Mouse (Mus musculus) cerebellum, adult 2 months (tissue): ENCODE results near the gene Smim8. TPM values are rescaled to one million over a fixed set of nuclear protein-coding genes. Genes with fewer than 3 reads are reported as not detected.
"Not testable (repeated sequence)": the region's sequence is repeated elsewhere in the genome, so short reads cannot be mapped to it uniquely, and the experiment has no call there.

ENCODE experiments used
- DNase-seq, 2 experiments: peaks; one replicate each; pipeline ENCODE4 v3.0.0; 2021
- H3K27ac ChIP-seq: fragments of 200-500 bp; 2 replicates; pipeline ENCODE4 v1.5.1; 2012; ENCODE audit warnings: low read length, control low read depth, inconsistent platforms; ENCODE audit not compliant: insufficient read depth
- H3K27me3 ChIP-seq: fragments of 200-500 bp; 2 replicates; pipeline ENCODE4 v1.6.1; 2012; ENCODE audit warnings: inconsistent platforms, mild to moderate bottlenecking, low read length, moderate library complexity; ENCODE audit not compliant: control insufficient read depth, insufficient read depth
- H3K4me1 ChIP-seq: fragments of 200-500 bp; 2 replicates; pipeline ENCODE4 v1.6.1; 2011; ENCODE audit warnings: low read length; ENCODE audit not compliant: control insufficient read depth, insufficient read depth
- H3K4me3 ChIP-seq: fragments of 200-500 bp; replicated peaks from 2 replicates; pipeline ENCODE3; 2011; ENCODE audit warnings: mild to moderate bottlenecking, low read depth, low read length, control low read depth; ENCODE audit not compliant: insufficient read depth
- CTCF ChIP-seq: fragments of 200-500 bp; IDR thresholded peaks from 2 replicates; pipeline ENCODE4 v1.5.1; 2011; ENCODE audit warnings: low read depth, mild to moderate bottlenecking, control low read depth, low read length, moderate library complexity, borderline replicate concordance; ENCODE audit not compliant: insufficient read depth
- POLR2A ChIP-seq: fragments of 200-500 bp; IDR thresholded peaks from 2 replicates; pipeline ENCODE4 v1.6.1; 2011; ENCODE audit warnings: low read length, control low read depth, borderline replicate concordance; ENCODE audit not compliant: insufficient read depth
- WGBS: fragments of 180-500 bp; shearing (Covaris S2); methylation state at CpG from one replicate; pipeline ENCODE4 v1.1.7; 2018; 5-methylcytosine and 5-hydroxymethylcytosine counted together
- polyA plus RNA-seq: library from polyadenylated mRNA; depleted of rRNA; stranded (reverse); fragments of >200 nt; gene quantifications from 2 replicates; pipeline ENCODE4 v1.2.3, GENCODE M21; 2012; rRNA removed

Gene Smim8
- polyA plus RNA-seq, 1 experiment: 25.0 TPM

GRCm38 (mm10) chr4:34733415-34733814, 44.8 kb downstream of the Smim8 start:
- not testable (repeated sequence) for H3K27ac ChIP-seq, H3K27me3 ChIP-seq, DNase-seq, H3K4me3 ChIP-seq, H3K4me1 ChIP-seq
- TF ChIP-seq CTCF: peak; percentile 4; the same call in 1 of the 2 replicates
- 37% methylated on average over 2 of the region's 2 CpGs for WGBS

DNA sequence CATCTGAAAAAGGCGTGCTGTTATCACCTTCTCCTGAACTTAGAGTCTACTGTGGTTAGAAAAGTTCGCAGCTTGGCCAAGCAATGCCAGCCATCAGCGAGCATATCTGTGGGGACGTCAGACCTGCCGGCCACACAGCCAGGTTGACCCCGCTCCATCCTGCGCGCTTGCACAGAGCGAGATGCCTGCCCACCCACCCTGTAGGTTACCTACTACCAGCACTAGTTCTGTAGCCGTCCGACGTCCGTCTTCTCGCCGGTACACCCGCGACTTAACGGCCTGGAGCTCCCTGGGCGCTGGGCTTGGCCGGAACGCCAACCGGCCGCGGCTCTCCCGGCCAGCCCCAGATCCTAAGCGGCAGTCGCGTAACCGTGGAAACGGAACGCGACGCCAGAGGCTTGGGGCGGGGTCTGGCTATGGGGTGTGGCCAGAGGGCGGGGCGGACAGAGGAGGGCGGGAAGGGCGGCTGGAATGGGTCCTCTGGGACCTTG, 48.3 kb downstream of the Smim8 start, which contains the start of gene Cfap206:
Cfap206 (minus strand) TSS at position 356 of the 491 bp plus-strand sequence.
- peak; percentile 52 to 64 for DNase-seq
- Histone ChIP-seq H3K27me3 (no peaks in the 10 kb centered on the region), H3K4me3 (peak within 1 kb of the TSS; percentile 56), H3K4me1 (no peaks in the 10 kb centered on the region), H3K27ac (no peak within 1 kb of the TSS)
- under 1% methylated on average over 38 of the region's 38 CpGs for WGBS
- TF ChIP-seq POLR2A: no peak

- 92% methylated on average over 3 of the region's 3 CpGs for WGBS
- not testable (repeated sequence) for H3K4me1 ChIP-seq, H3K27ac ChIP-seq, H3K27me3 ChIP-seq, DNase-seq, H3K4me3 ChIP-seq
These were observed 52.5 kb downstream of the Smim8 start for GRCm38 (mm10) chr4:34725710-34726109.

DNA sequence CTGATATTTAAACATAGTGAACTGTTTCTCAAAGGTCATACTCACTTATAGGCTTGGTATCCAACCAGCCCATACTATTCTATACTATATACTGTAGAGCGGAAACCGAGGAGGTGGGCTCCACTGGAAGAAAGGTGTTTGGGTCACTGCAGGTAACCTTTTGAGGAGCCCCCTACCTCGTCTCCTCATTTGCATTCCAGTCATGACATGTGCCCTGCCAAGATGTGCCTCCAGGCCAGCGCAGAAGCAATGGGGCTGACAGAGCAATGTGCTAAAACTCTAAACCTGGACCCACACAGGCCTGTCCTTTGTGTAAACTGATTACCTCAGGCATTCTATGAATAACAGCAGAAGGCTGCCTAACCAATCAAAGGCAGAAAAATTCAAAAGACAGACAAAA, 53.9 kb downstream of the Smim8 start:
- TF ChIP-seq CTCF (no peak), POLR2A (no peak)
- Histone ChIP-seq H3K27ac (no peak overlapping the region), H3K4me1 (no peaks in the 10 kb centered on the region), H3K4me3 (no peak overlapping the region), H3K27me3 (no peaks in the 10 kb centered on the region)
- WGBS: 54% methylated on average over 4 of the region's 4 CpGs
- DNase-seq: no peak

GRCm38 (mm10) chr4:34723186-34723585, 55.0 kb downstream of the Smim8 start:
- H3K27me3 ChIP-seq: no peaks in the 10 kb centered on the region
- WGBS: 64% methylated on average over 4 of the region's 4 CpGs
- TF ChIP-seq CTCF (no peak), POLR2A (no peak)

GRCm38 (mm10) chr4:34720127-34720895, 57.9 kb downstream of the Smim8 start:
- WGBS: 88% methylated on average over 7 of the region's 7 CpGs
- TF ChIP-seq POLR2A (no peak), CTCF (no peak)

More at GRCm38 (mm10) chr4:34723186-34723585, 55.0 kb downstream of the Smim8 start:
- no peak for DNase-seq
- H3K4me3 ChIP-seq: no peak overlapping the region
- no peaks in the 10 kb centered on the region for H3K4me1 ChIP-seq
- H3K27ac ChIP-seq: no peak overlapping the region

GRCm38 (mm10) chr4:34719421-34719820, 58.8 kb downstream of the Smim8 start:
- 97% methylated on average over 12 of the region's 12 CpGs for WGBS
- H3K27ac ChIP-seq: no peak overlapping the region
- no peak for DNase-seq
- TF ChIP-seq POLR2A: no peak
- no peak for TF ChIP-seq CTCF
- no peaks in the 10 kb centered on the region for H3K4me1 ChIP-seq
- H3K4me3 ChIP-seq: no peak overlapping the region
- no peaks in the 10 kb centered on the region for H3K27me3 ChIP-seq

More at GRCm38 (mm10) chr4:34720127-34720895, 57.9 kb downstream of the Smim8 start:
- H3K27me3 ChIP-seq: no peaks in the 10 kb centered on the region
- no peak overlapping the region for H3K27ac ChIP-seq
- no peaks in the 10 kb centered on the region for H3K4me1 ChIP-seq
- no peak for DNase-seq
- no peak overlapping the region for H3K4me3 ChIP-seq

Other genes with a start within 250 kb of the Smim8 start
- gene Akirin2, start 227.5 kb downstream of the Smim8 start, polyA plus RNA-seq: 67.1 and 72.2 TPM in 2 replicates
- 44.2 and 49.3 TPM in 2 replicates for gene Orc3, start 163.5 kb downstream of the Smim8 start, polyA plus RNA-seq
- gene Rars2, start 163.5 kb downstream of the Smim8 start, polyA plus RNA-seq: 29.2 and 29.9 TPM in 2 replicates
- 19.2 and 20.9 TPM in 2 replicates for gene Slc35a1, start 91.0 kb downstream of the Smim8 start, polyA plus RNA-seq
- gene Cfap206, start 48.2 kb downstream of the Smim8 start, polyA plus RNA-seq: 0.59 and 1.2 TPM in 2 replicates
- not detected in 2 replicates for gene Gm136, start 22.2 kb downstream of the Smim8 start, polyA plus RNA-seq
- 8.9 and 9.4 TPM in 2 replicates for gene Zfp292, start 104.5 kb upstream of the Smim8 start, polyA plus RNA-seq
- not detected in 2 replicates for gene Cga, start 115.4 kb upstream of the Smim8 start, polyA plus RNA-seq